Mouse (Mus musculus): ENCODE data around the gene Cdr2l. TPM values are rescaled to one million over a fixed set of nuclear protein-coding genes. Genes with fewer than 3 reads are reported as not detected.

Cdr2l gene
- total and polyA plus RNA-seq, 2 experiments = 1.4 to 2.7 TPM

GRCm38 (mm10) chr11:115349976-115350375, 31.7 kb upstream of the Cdr2l start:
- Histone ChIP-seq H3K36me3 (ENCODE audit: control insufficient read depth, insufficient read depth, low read length) (no peaks in the 10 kb centered on the region), H3K4me3 (ENCODE audit: insufficient read depth, low read depth, low read length) (no peak overlapping the region), H3K9ac (ENCODE audit: low read depth, low read length) (no peak overlapping the region), H3K27me3 (ENCODE audit: control insufficient read depth, insufficient read depth, low read length) (no peaks in the 10 kb centered on the region), H3K27ac (replicated peaks; ENCODE audit: insufficient read depth, low read depth, low read length) (no peak overlapping the region), H3K4me1 (ENCODE audit: control insufficient read depth, insufficient read depth, low read length) (no peaks in the 10 kb centered on the region), H3K79me2 (ENCODE audit: control insufficient read depth, insufficient read depth, low read length) (no peaks in the 10 kb centered on the region)
- TF ChIP-seq CTCF (IDR thresholded peaks at IDR 0.05; ENCODE audit: low read depth, low read length) (no peak), POLR2A (IDR thresholded peaks at IDR 0.05; ENCODE audit: extremely low read depth, insufficient read depth, low read length) (no peak)
- no peak for DNase-seq (ENCODE audit: extremely low read depth, low read depth, low spot score)
- 53% methylated on average over 4 of the region's 4 CpGs for WGBS

- no peaks in the 10 kb centered on the region for H3K27me3 ChIP-seq (ENCODE audit: control insufficient read depth, insufficient read depth, low read length)
- TF ChIP-seq POLR2A (IDR thresholded peaks at IDR 0.05; ENCODE audit: extremely low read depth, insufficient read depth, low read length) (no peak), CTCF (IDR thresholded peaks at IDR 0.05; ENCODE audit: low read depth, low read length) (no peak)
- WGBS = 88% methylated on average over 5 of the region's 5 CpGs
Observed at GRCm38 (mm10) chr11:115353375-115353774, 28.3 kb upstream of the Cdr2l start.

GRCm38 (mm10) chr11:115354183-115354582, 27.5 kb upstream of the Cdr2l start:
- no peaks in the 10 kb centered on the region for H3K36me3 ChIP-seq (ENCODE audit: control insufficient read depth, insufficient read depth, low read length)
- no peak overlapping the region for H3K9ac ChIP-seq (ENCODE audit: low read depth, low read length)
- no peaks in the 10 kb centered on the region for H3K79me2 ChIP-seq (ENCODE audit: control insufficient read depth, insufficient read depth, low read length)
- peak; percentile 44 for DNase-seq (ENCODE audit: extremely low read depth, low read depth, low spot score)
- TF ChIP-seq POLR2A (IDR thresholded peaks at IDR 0.05; ENCODE audit: extremely low read depth, insufficient read depth, low read length) (no peak), CTCF (IDR thresholded peaks at IDR 0.05; ENCODE audit: low read depth, low read length) (peak; percentile 99)
- H3K27ac ChIP-seq (replicated peaks; ENCODE audit: insufficient read depth, low read depth, low read length) = no peak overlapping the region
- no peak overlapping the region for H3K4me3 ChIP-seq (ENCODE audit: insufficient read depth, low read depth, low read length)
- H3K27me3 ChIP-seq (ENCODE audit: control insufficient read depth, insufficient read depth, low read length) = no peaks in the 10 kb centered on the region
- H3K4me1 ChIP-seq (ENCODE audit: control insufficient read depth, insufficient read depth, low read length) = no peaks in the 10 kb centered on the region
- WGBS = 7% methylated on average over 8 of the region's 8 CpGs

More at GRCm38 (mm10) chr11:115353375-115353774, 28.3 kb upstream of the Cdr2l start:
- Histone ChIP-seq H3K4me1 (ENCODE audit: control insufficient read depth, insufficient read depth, low read length) (no peaks in the 10 kb centered on the region), H3K9ac (ENCODE audit: low read depth, low read length) (no peak overlapping the region), H3K27ac (replicated peaks; ENCODE audit: insufficient read depth, low read depth, low read length) (no peak overlapping the region), H3K79me2 (ENCODE audit: control insufficient read depth, insufficient read depth, low read length) (no peaks in the 10 kb centered on the region), H3K4me3 (ENCODE audit: insufficient read depth, low read depth, low read length) (no peak overlapping the region), H3K36me3 (ENCODE audit: control insufficient read depth, insufficient read depth, low read length) (no peaks in the 10 kb centered on the region)
- no peak for DNase-seq (ENCODE audit: extremely low read depth, low read depth, low spot score)

GRCm38 (mm10) chr11:115358468-115358867, 23.2 kb upstream of the Cdr2l start:
- Histone ChIP-seq H3K79me2 (ENCODE audit: control insufficient read depth, insufficient read depth, low read length) (no peaks in the 10 kb centered on the region), H3K4me1 (ENCODE audit: control insufficient read depth, insufficient read depth, low read length) (no peaks in the 10 kb centered on the region), H3K27ac (replicated peaks; ENCODE audit: insufficient read depth, low read depth, low read length) (no peak overlapping the region), H3K27me3 (ENCODE audit: control insufficient read depth, insufficient read depth, low read length) (no peaks in the 10 kb centered on the region), H3K36me3 (ENCODE audit: control insufficient read depth, insufficient read depth, low read length) (no peaks in the 10 kb centered on the region), H3K9ac (ENCODE audit: low read depth, low read length) (no peak overlapping the region), H3K4me3 (ENCODE audit: insufficient read depth, low read depth, low read length) (no peak overlapping the region)
- WGBS = 20% methylated on average over 5 of the region's 5 CpGs
- TF ChIP-seq CTCF (IDR thresholded peaks at IDR 0.05; ENCODE audit: low read depth, low read length) (no peak; the same call in 1 of the 2 replicates), POLR2A (IDR thresholded peaks at IDR 0.05; ENCODE audit: extremely low read depth, insufficient read depth, low read length) (no peak)
- peak; percentile 57 for DNase-seq (ENCODE audit: extremely low read depth, low read depth, low spot score)

GRCm38 (mm10) chr11:115359293-115359692, 22.4 kb upstream of the Cdr2l start:
- no peak for DNase-seq (ENCODE audit: extremely low read depth, low read depth, low spot score)
- no peaks in the 10 kb centered on the region for H3K36me3 ChIP-seq (ENCODE audit: control insufficient read depth, insufficient read depth, low read length)
- no peaks in the 10 kb centered on the region for H3K27me3 ChIP-seq (ENCODE audit: control insufficient read depth, insufficient read depth, low read length)
- H3K79me2 ChIP-seq (ENCODE audit: control insufficient read depth, insufficient read depth, low read length) = no peaks in the 10 kb centered on the region
- no peak for TF ChIP-seq POLR2A (IDR thresholded peaks at IDR 0.05; ENCODE audit: extremely low read depth, insufficient read depth, low read length)
- no peak for TF ChIP-seq CTCF (IDR thresholded peaks at IDR 0.05; ENCODE audit: low read depth, low read length)
- no peaks in the 10 kb centered on the region for H3K4me1 ChIP-seq (ENCODE audit: control insufficient read depth, insufficient read depth, low read length)
- no peak overlapping the region for H3K27ac ChIP-seq (replicated peaks; ENCODE audit: insufficient read depth, low read depth, low read length)
- no peak overlapping the region for H3K9ac ChIP-seq (ENCODE audit: low read depth, low read length)
- no peak overlapping the region for H3K4me3 ChIP-seq (ENCODE audit: insufficient read depth, low read depth, low read length)
- 74% methylated on average over 3 of the region's 3 CpGs for WGBS

GRCm38 (mm10) chr11:115359726-115360125, 22.0 kb upstream of the Cdr2l start:
- DNase-seq (ENCODE audit: extremely low read depth, low read depth, low spot score) = no peak
- H3K9ac ChIP-seq (ENCODE audit: low read depth, low read length) = no peak overlapping the region
- no peak overlapping the region for H3K27ac ChIP-seq (replicated peaks; ENCODE audit: insufficient read depth, low read depth, low read length)
- H3K4me1 ChIP-seq (ENCODE audit: control insufficient read depth, insufficient read depth, low read length) = no peaks in the 10 kb centered on the region
- 78% methylated on average over 6 of the region's 6 CpGs for WGBS
- no peaks in the 10 kb centered on the region for H3K27me3 ChIP-seq (ENCODE audit: control insufficient read depth, insufficient read depth, low read length)
- H3K79me2 ChIP-seq (ENCODE audit: control insufficient read depth, insufficient read depth, low read length) = no peaks in the 10 kb centered on the region
- no peak overlapping the region for H3K4me3 ChIP-seq (ENCODE audit: insufficient read depth, low read depth, low read length)
- TF ChIP-seq CTCF (IDR thresholded peaks at IDR 0.05; ENCODE audit: low read depth, low read length) (no peak; the same call in 1 of the 2 replicates), POLR2A (IDR thresholded peaks at IDR 0.05; ENCODE audit: extremely low read depth, insufficient read depth, low read length) (no peak)
- no peaks in the 10 kb centered on the region for H3K36me3 ChIP-seq (ENCODE audit: control insufficient read depth, insufficient read depth, low read length)
